15 mouse cellular contexts compared by ENCODE assay signal in genomic region chr11:20552758-20553673, GRCm38 (mm10). TPM values are rescaled to one million over a fixed set of nuclear protein-coding genes. Genes with fewer than 3 reads are reported as not detected.
DNase-seq lines count a peak whose midpoint lies in the region; ATAC-seq and TF ChIP-seq lines count a peak whose summit lies in the region.
"Had no signal": no experiment of that assay in that cellular context is flagged by ENCODE, and none has a peak within 500 bp of the region (broad histone marks: within the 10 kb centered on the region; RNA-seq: fewer than 3 reads in every experiment).

No protein-coding gene starts in this region.

- no peak for DNase-seq in layer of hippocampus, adult 2 months (ENCODE audit: low spot score in 2 of 2)
- no peak for DNase-seq in layer of hippocampus, postnatal 14 days (ENCODE audit: low spot score in 2 of 2)
- peak; percentile 36 to 43 for DNase-seq in B cell, adult 2 months
- peak; percentile 67 for DNase-seq in R1 (ENCODE audit: low read depth, low spot score)
- peak; percentile 83 for DNase-seq in naive thymus-derived CD4-positive, alpha-beta T cell, adult 2 months (ENCODE audit: low read depth)
- DNase-seq in adrenal gland, adult 8-10 months: no peak
- no peak for DNase-seq in cerebellum, postnatal 4 days (ENCODE audit: low spot score in 2 of 2)
- DNase-seq: cerebellum, adult 9-10 months; gastrocnemius, postnatal 36 days had no signal

- 0 out of 2 replicates have a peak overlapping the region, but pooled peaks have one; percentile 11 for H3K27ac ChIP-seq in layer of hippocampus, adult 2 months
- H3K27ac ChIP-seq: forebrain, embryonic 15.5 days; hindbrain, embryonic 15.5 days; kidney, postnatal 0 days; midbrain, embryonic 12.5 days had no signal

- TF ChIP-seq CTCF in layer of hippocampus, adult 2 months (conservative IDR thresholded peaks at IDR 0.05): no peak

- no peak overlapping the region for H3K4me3 ChIP-seq in layer of hippocampus, adult 2 months
- H3K4me3 ChIP-seq: forebrain, embryonic 15.5 days; hindbrain, embryonic 15.5 days; midbrain, embryonic 12.5 days had no signal

- no peak for ATAC-seq in erythroblast, adult 5-6 weeks (replicated peaks; ENCODE audit: low FRiP score, poor library complexity, severe bottlenecking)
- ATAC-seq: forebrain, embryonic 15.5 days; lung, postnatal 0 days had no signal

RNA-seq across cellular contexts. Expression of gene Sertad2, which starts 10.0 kb away (rescaled TPM):
- total RNA-seq in layer of hippocampus, adult 2 months (2021): 10 to 100 TPM; 21.5 to 25.6 TPM
- 10 to 100 TPM; 18.7 to 20.9 TPM for total RNA-seq in layer of hippocampus, postnatal 14 days (2021)
- total RNA-seq in adrenal gland, adult 8-10 months (2022): 10 to 100 TPM; 12.2 to 21.3 (median 14.4) TPM
- total RNA-seq in erythroblast, adult 5-6 weeks (2015; ENCODE audit: low replicate concordance): 113 and 141 TPM in 2 replicates
- 153 and 159 TPM in 2 replicates for total RNA-seq in erythroblast, adult 5-6 weeks (2017; ENCODE audit: low replicate concordance)

Comparison
In these comparisons a context has a peak if more than half of its experiments do, and no peak if none do; other contexts are left out.
1. DNase-seq: peak in B cell, adult 2 months (2 of 2), R1 (single experiment) and naive thymus-derived CD4-positive, alpha-beta T cell, adult 2 months (single experiment); none in layer of hippocampus, adult 2 months (0 of 2), layer of hippocampus, postnatal 14 days (0 of 2), adrenal gland, adult 8-10 months (single experiment) and cerebellum, postnatal 4 days (0 of 2).
2. RNA of gene Sertad2, which starts 10.0 kb away (total RNA-seq): 113 to 159 TPM in erythroblast, adult 5-6 weeks; 21.5 to 25.6 TPM in layer of hippocampus, adult 2 months, 18.7 to 20.9 TPM in layer of hippocampus, postnatal 14 days and 12.2 to 21.3 TPM in adrenal gland, adult 8-10 months; every median in the first group is over 4 times any median in the second.